Mouse (Mus musculus) B cell, adult 2 months (primary cell): Measurements from ENCODE around the gene Smim23.

Source experiments
- DNase-seq, 2 experiments: peaks; one replicate each; pipeline ENCODE4 v3.0.0; 2022

Smim23 gene

DNA sequence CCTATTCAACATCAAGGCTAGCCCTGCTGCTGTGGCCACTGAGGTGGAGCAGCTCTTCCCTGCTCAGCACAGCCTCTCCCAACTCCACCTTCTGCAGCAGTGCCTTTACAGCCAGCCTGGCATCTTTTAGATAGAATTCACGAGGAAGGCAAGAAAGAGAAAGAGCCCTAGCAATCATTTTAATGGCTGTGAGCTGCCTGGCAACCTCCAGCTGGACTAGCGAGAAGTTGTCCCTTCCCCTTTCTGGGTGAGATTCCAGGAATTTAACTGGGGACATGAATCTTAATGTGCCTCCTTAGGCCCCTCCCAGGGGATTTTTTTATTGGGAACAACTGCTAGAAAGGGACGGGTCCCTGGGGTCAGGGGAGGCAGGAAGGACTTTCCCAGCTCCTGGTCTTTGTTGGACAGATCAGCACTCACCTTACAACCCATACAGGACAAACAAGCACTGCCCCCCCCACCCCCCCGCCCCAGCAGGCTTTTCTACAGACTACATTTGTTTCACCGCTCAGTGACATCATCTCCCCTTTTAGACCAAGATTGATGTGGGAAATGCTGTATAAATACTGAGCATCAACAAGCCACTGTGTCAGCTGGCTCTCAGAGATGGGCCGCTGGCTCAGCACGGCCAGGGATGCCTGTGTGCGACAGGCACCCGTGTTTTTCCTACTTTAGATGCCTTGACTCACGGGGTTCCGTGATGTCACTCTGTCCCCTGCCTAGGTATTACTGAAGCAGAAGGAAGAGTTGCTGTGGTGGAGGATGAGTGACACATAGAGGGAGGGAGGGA is 43.5 kb downstream of the Smim23 start:
- no peak for DNase-seq

DNA sequence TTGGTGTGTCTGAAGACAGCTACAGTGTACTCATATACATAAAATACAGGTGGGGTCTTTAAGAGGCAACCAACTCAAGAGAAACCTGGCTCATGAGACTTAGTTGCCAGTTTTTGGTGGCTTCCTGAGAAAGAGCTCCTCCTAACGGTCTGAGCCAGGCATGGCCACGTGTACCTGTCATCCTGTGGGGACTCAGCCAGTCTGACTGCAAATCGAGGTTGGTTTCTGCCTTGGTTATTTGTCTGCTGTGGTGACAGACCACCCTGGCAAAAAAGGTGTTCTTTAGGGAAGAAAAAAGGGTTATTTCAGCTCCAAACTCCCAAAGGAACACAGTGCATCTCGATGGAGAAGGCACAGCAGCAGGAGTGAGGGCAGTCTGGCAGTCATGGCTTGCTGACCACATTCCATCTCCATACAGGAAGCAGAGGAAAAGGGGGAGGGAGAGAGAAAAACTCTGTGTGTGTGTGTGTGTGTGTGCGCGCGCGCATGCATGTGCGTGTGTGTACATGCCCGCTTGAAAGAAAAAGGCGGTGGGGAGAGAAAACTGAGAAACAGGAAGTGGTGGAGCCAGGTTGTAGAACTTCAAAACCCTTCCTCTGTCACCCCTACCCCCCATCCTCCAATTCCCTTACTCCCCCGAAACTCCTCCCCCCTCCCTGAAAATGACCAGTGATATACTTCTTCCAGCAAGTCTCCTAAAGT is 55.6 kb downstream of the Smim23 start:
- DNase-seq, result no peak
